In genomic region chr6:48620031-48620430, GRCm38 (mm10) we compare ENCODE assay signal across 28 mouse cellular contexts. TPM values are rescaled to one million over a fixed set of nuclear protein-coding genes. Genes with fewer than 3 reads are reported as not detected.
DNase-seq lines count a peak whose midpoint lies in the region; ATAC-seq and TF ChIP-seq lines count a peak whose summit lies in the region.
"Had no signal": no experiment of that assay in that cellular context is flagged by ENCODE, and none has a peak within 500 bp of the region (broad histone marks: within the 10 kb centered on the region; RNA-seq: fewer than 3 reads in every experiment).

No protein-coding gene starts in this region.

- no peaks in the 10 kb centered on the region for H3K9me3 ChIP-seq in limb, embryonic 11.5 days (ENCODE audit: control insufficient read depth, low read length)
- no peaks in the 10 kb centered on the region for H3K9me3 ChIP-seq in limb, embryonic 10.5 days (replicated peaks)
- no peaks in the 10 kb centered on the region for H3K9me3 ChIP-seq in E14TG2a.4 (ENCODE audit: low read length)
- H3K9me3 ChIP-seq in ES-E14 (ENCODE audit: control insufficient read depth, insufficient read depth, low read depth, low read length) = no peaks in the 10 kb centered on the region
- H3K9me3 ChIP-seq: forebrain, embryonic 10.5 days; forebrain, embryonic 13.5 days; hindbrain, embryonic 12.5 days; hindbrain, embryonic 15.5 days had no signal

- 0 out of 2 replicates have a peak overlapping the region, but pooled peaks have one; percentile 12 for H3K9ac ChIP-seq in limb, embryonic 11.5 days (ENCODE audit: low read length)
- peak overlapping the region; percentile 53 for H3K9ac ChIP-seq in ES-E14 (ENCODE audit: insufficient read depth, low read depth, low read length, poor library complexity, severe bottlenecking)
- H3K9ac ChIP-seq: forebrain, embryonic 13.5 days; forebrain, postnatal 0 days; hindbrain, embryonic 12.5 days; hindbrain, embryonic 15.5 days had no signal

- WGBS in limb, embryonic 11.5 days = 90% methylated on average over 30 of the region's 30 CpGs
- WGBS in limb, embryonic 10.5 days = 92% methylated on average over 30 of the region's 30 CpGs

- no peaks in the 10 kb centered on the region for H3K27me3 ChIP-seq in limb, embryonic 11.5 days (ENCODE audit: control insufficient read depth, insufficient read depth, low read length)
- H3K27me3 ChIP-seq in limb, embryonic 10.5 days (ENCODE audit: low read depth, poor library complexity, severe bottlenecking) = peaks cover 2% of the 10 kb centered on the region; the same call in 1 of the 2 replicates
- H3K27me3 ChIP-seq in E14TG2a.4 (ENCODE audit: insufficient read depth, low read length) = peaks cover 38% of the 10 kb centered on the region
- H3K27me3 ChIP-seq: CH12.LX; hindbrain, embryonic 12.5 days; hindbrain, embryonic 15.5 days had no signal

- DNase-seq in limb, embryonic 11.5 days (ENCODE audit: low spot score) = no peak
- no peak for DNase-seq in limb, embryonic 10.5 days (ENCODE audit: low spot score)
- no peak for DNase-seq in ES-E14 (ENCODE audit: low read depth, low spot score)
- DNase-seq in testis, postnatal 14 days (ENCODE audit: low spot score) = peak; percentile 33
- no peak for DNase-seq in neural tube, embryonic 10.5 days (ENCODE audit: extremely low spot score, low spot score)
- DNase-seq in kidney, postnatal 25 days = no peak
- DNase-seq: adrenal gland, postnatal 10 days; adrenal gland, postnatal 36 days; cerebellum, adult 18-20 months; cerebellum, adult 9-10 months; cerebellum, postnatal 14 days; forebrain, postnatal 0 days; gastrocnemius, adult 2 months; gastrocnemius, postnatal 14 days; heart, adult 11 months had no signal

- H3K27ac ChIP-seq in limb, embryonic 11.5 days (replicated peaks; ENCODE audit: low read depth, low read length) = no peak overlapping the region
- H3K27ac ChIP-seq in limb, embryonic 10.5 days = no peak overlapping the region
- no peak overlapping the region for H3K27ac ChIP-seq in ES-E14 (ENCODE audit: insufficient read depth, low read depth, low read length, poor library complexity, severe bottlenecking)
- H3K27ac ChIP-seq: forebrain, embryonic 10.5 days; forebrain, embryonic 13.5 days; gastrocnemius, adult 2 months; hindbrain, embryonic 12.5 days; hindbrain, embryonic 15.5 days had no signal

- H3K4me2 ChIP-seq in limb, embryonic 11.5 days (ENCODE audit: low read depth, severe bottlenecking) = no peak overlapping the region
- H3K4me2 ChIP-seq: forebrain, embryonic 13.5 days; heart, embryonic 11.5 days; hindbrain, embryonic 12.5 days; hindbrain, embryonic 15.5 days had no signal

- H3K4me1 ChIP-seq in limb, embryonic 11.5 days (ENCODE audit: control insufficient read depth, insufficient read depth, low read length) = no peaks in the 10 kb centered on the region
- H3K4me1 ChIP-seq in limb, embryonic 10.5 days = no peaks in the 10 kb centered on the region
- H3K4me1 ChIP-seq in E14TG2a.4 (replicated peaks; ENCODE audit: low read depth, low read length) (peaks cover 37% of the 10 kb centered on the region), ES-E14 (ENCODE audit: control insufficient read depth in 2 of 2, insufficient read depth in 2 of 2, low read length in 2 of 2, poor library complexity in 1 of 2) (peaks cover 0 to 11% of the 10 kb centered on the region in 2 experiments; a peak in 1 of 4 replicates)
- H3K4me1 ChIP-seq: forebrain, embryonic 10.5 days; forebrain, embryonic 13.5 days; hindbrain, embryonic 12.5 days; hindbrain, embryonic 15.5 days had no signal

- peaks cover 12% of the 10 kb centered on the region for H3K36me3 ChIP-seq in limb, embryonic 11.5 days (ENCODE audit: control insufficient read depth, insufficient read depth, low read length)
- H3K36me3 ChIP-seq in limb, embryonic 10.5 days = peaks cover 57% of the 10 kb centered on the region
- no peaks in the 10 kb centered on the region; the same call in 1 of the 2 replicates for H3K36me3 ChIP-seq in E14TG2a.4 (ENCODE audit: insufficient read depth, low read length)
- peaks cover 7% of the 10 kb centered on the region; the same call in 1 of the 2 replicates for H3K36me3 ChIP-seq in ES-E14 (ENCODE audit: control insufficient read depth, insufficient read depth, low read length, poor library complexity, severe bottlenecking)

- H3K4me3 ChIP-seq in limb, embryonic 11.5 days (ENCODE audit: low read depth, low read length) = no peak overlapping the region
- H3K4me3 ChIP-seq in limb, embryonic 10.5 days = no peak overlapping the region
- H3K4me3 ChIP-seq in E14TG2a.4 (replicated peaks; ENCODE audit: low read length) (peak overlapping the region; percentile 77), ES-E14 (ENCODE audit: insufficient read depth in 1 of 2, low read depth in 1 of 2, low read length in 2 of 2, poor library complexity in 1 of 2, severe bottlenecking in 1 of 2) (peak overlapping the region; percentile 69 to 71)
- H3K4me3 ChIP-seq: forebrain, embryonic 10.5 days; forebrain, embryonic 13.5 days; gastrocnemius, adult 2 months; hindbrain, embryonic 12.5 days; hindbrain, embryonic 15.5 days had no signal

- in situ Hi-C loops in ES-E14 (cut with MboI; ENCODE audit: low sequenced_read_pairs in 2 of 2, unreplicated experiment in 2 of 2) = no loop called here

- ATAC-seq in limb, embryonic 11.5 days (ENCODE audit: insufficient number of reproducible peaks, low FRiP score, low TSS enrichment, low read depth) = no peak
- ATAC-seq: forebrain, embryonic 13.5 days; forebrain, postnatal 0 days had no signal

- no peak for TF ChIP-seq CTCF in E14TG2a.4 (conservative IDR thresholded peaks at IDR 0.05; ENCODE audit: low read length)

TF ChIP-seq in ES-E14, 5 proteins besides CTCF, POLR2A, EP300 and RAD21:
- TF ChIP-seq MAFK (IDR thresholded peaks at IDR 0.05; ENCODE audit: insufficient read depth, low read depth, low read length) (no peak), ZC3H11A (IDR thresholded peaks at IDR 0.05; ENCODE audit: borderline replicate concordance, low read depth, low read length) (no peak), HCFC1 (IDR thresholded peaks at IDR 0.05; ENCODE audit: borderline replicate concordance, insufficient read depth, low read length) (no peak), CHD2 (IDR thresholded peaks at IDR 0.05; ENCODE audit: low read depth, low read length) (no peak), ZNF384 (IDR thresholded peaks at IDR 0.05; ENCODE audit: low read depth, low read length) (no peak)

RNA-seq across cellular contexts. Expression of gene AI854703, which starts 6.5 kb away (rescaled TPM):
- polyA plus RNA-seq in limb, embryonic 11.5 days (2014; fragmentation: Nextera tagmentation; extraction: Ambion mirVana) = 0.71 and 0.83 TPM in 2 replicates
- polyA plus RNA-seq in limb, embryonic 10.5 days (2016; fragmentation: Nextera tagmentation; extraction: Ambion mirVana) = 1.1 and 1.3 TPM in 2 replicates
- total RNA-seq in ES-E14 (2012; rRNA removed) = 0.67 and 0.90 TPM in 2 replicates
- total RNA-seq: MEL had no signal

RNA-seq across cellular contexts. Expression of gene Zfp775, which starts 18.2 kb away (rescaled TPM):
- 9.8 and 9.9 TPM in 2 replicates for polyA plus RNA-seq in limb, embryonic 11.5 days (2014; fragmentation: Nextera tagmentation; extraction: Ambion mirVana)
- 7.7 and 10.6 TPM in 2 replicates for polyA plus RNA-seq in limb, embryonic 10.5 days (2016; fragmentation: Nextera tagmentation; extraction: Ambion mirVana)
- total RNA-seq in ES-E14 (2012; rRNA removed) = 3.5 and 3.8 TPM in 2 replicates
- total RNA-seq: MEL had no signal

RNA-seq across cellular contexts. Expression of gene Gm44965, which starts 26.3 kb away (rescaled TPM):
- not detected in 2 replicates for polyA plus RNA-seq in limb, embryonic 11.5 days (2014; fragmentation: Nextera tagmentation; extraction: Ambion mirVana)
- not detected in 2 replicates for polyA plus RNA-seq in limb, embryonic 10.5 days (2016; fragmentation: Nextera tagmentation; extraction: Ambion mirVana)
- total RNA-seq in ES-E14 (2012; rRNA removed) = not detected in 2 replicates
- total RNA-seq: adrenal gland, adult 18-20 months; adrenal gland, postnatal 36 days; CH12.LX; forebrain, postnatal 0 days; gastrocnemius, adult 2 months; MEL had no signal
- polyA plus RNA-seq: embryonic facial prominence, embryonic 11.5 days; embryonic facial prominence, embryonic 14.5 days; forebrain, embryonic 13.5 days; forebrain, postnatal 0 days; frontal cortex, adult 2 months; heart, embryonic 11.5 days; heart, postnatal 0 days; hindbrain, embryonic 12.5 days had no signal

RNA-seq across cellular contexts. Expression of gene Repin1, which starts 26.3 kb away (rescaled TPM):
- polyA plus RNA-seq in limb, embryonic 11.5 days (2014; fragmentation: Nextera tagmentation; extraction: Ambion mirVana) = 42.8 and 46.1 TPM in 2 replicates
- 53.1 and 57.3 TPM in 2 replicates for polyA plus RNA-seq in limb, embryonic 10.5 days (2016; fragmentation: Nextera tagmentation; extraction: Ambion mirVana)
- total RNA-seq in ES-E14 (2012; rRNA removed) = 17.4 and 22.8 TPM in 2 replicates
- total RNA-seq: MEL had no signal

RNA-seq across cellular contexts. Expression of gene Gimap8, which starts 27.0 kb away (rescaled TPM):
- polyA plus RNA-seq in limb, embryonic 11.5 days (2014; fragmentation: Nextera tagmentation; extraction: Ambion mirVana) = 0.24 and 0.48 TPM in 2 replicates
- polyA plus RNA-seq in limb, embryonic 10.5 days (2016; fragmentation: Nextera tagmentation; extraction: Ambion mirVana) = 0.35 TPM in 2 replicates
- 0.11 and 0.22 TPM in 2 replicates for total RNA-seq in ES-E14 (2012; rRNA removed)
- total RNA-seq: MEL had no signal

Comparison
In these comparisons a context has a peak if more than half of its experiments do, and no peak if none do; other contexts are left out.
1. H3K4me3 ChIP-seq: peak in E14TG2a.4 (single experiment) and ES-E14 (2 of 2); none in limb, embryonic 11.5 days (single experiment) and limb, embryonic 10.5 days (single experiment).